Mouse (Mus musculus) colon, adult 2 months (tissue): ENCODE measurements around the gene Hist1h2bg. TPM values are rescaled to one million over a fixed set of nuclear protein-coding genes. Genes with fewer than 3 reads are reported as not detected.

Experiments
- polyA plus RNA-seq: library from polyadenylated mRNA; depleted of rRNA; stranded (reverse); fragments of >200 nt; gene quantifications from 2 replicates; pipeline ENCODE4 v1.2.3, GENCODE M21; 2012; rRNA removed

Gene Hist1h2bg
- polyA plus RNA-seq, 1 experiment: 49.0 TPM

Other genes with a start within 250 kb of the Hist1h2bg start
- 0.49 and 0.74 TPM in 2 replicates for gene Zfp322a, start 202.2 kb upstream of the Hist1h2bg start, polyA plus RNA-seq
- gene Abt1, start 147.5 kb upstream of the Hist1h2bg start, polyA plus RNA-seq: 1.9 and 2.0 TPM in 2 replicates
- 1.8 and 2.3 TPM in 2 replicates for gene Btn1a1, start 105.5 kb upstream of the Hist1h2bg start, polyA plus RNA-seq
- gene Btn2a2, start 82.5 kb upstream of the Hist1h2bg start, polyA plus RNA-seq: not detected in 2 replicates
- 42.2 and 63.4 TPM in 2 replicates for gene Hist1h4h, start 40.3 kb upstream of the Hist1h2bg start, polyA plus RNA-seq
- gene Hist1h2af, start 37.5 kb upstream of the Hist1h2bg start, polyA plus RNA-seq: 245 and 289 TPM in 2 replicates
- gene Hist1h3g, start 36.0 kb upstream of the Hist1h2bg start, polyA plus RNA-seq: 23.2 and 33.2 TPM in 2 replicates
- 4.9 and 5.3 TPM in 2 replicates for gene Hist1h2bh, start 28.0 kb upstream of the Hist1h2bg start, polyA plus RNA-seq
- gene Hist1h3f, start 27.3 kb upstream of the Hist1h2bg start, polyA plus RNA-seq: 5.0 and 6.7 TPM in 2 replicates
- 13.1 and 22.8 TPM in 2 replicates for gene Hist1h4f, start 19.7 kb upstream of the Hist1h2bg start, polyA plus RNA-seq
- gene Hist1h1d, start 18.1 kb upstream of the Hist1h2bg start, polyA plus RNA-seq: 0.45 and 0.47 TPM in 2 replicates
- gene Hist1h3e, start 9.0 kb upstream of the Hist1h2bg start, polyA plus RNA-seq: 32.1 and 36.8 TPM in 2 replicates
- gene Hist1h2ae, start 176 bp upstream of the Hist1h2bg start, polyA plus RNA-seq: 15.1 and 16.2 TPM in 2 replicates
- gene Hist1h2bf, start 2.8 kb downstream of the Hist1h2bg start, polyA plus RNA-seq: 11.4 and 19.0 TPM in 2 replicates
- 6.9 and 11.5 TPM in 2 replicates for gene Hist1h2ad, start 3.0 kb downstream of the Hist1h2bg start, polyA plus RNA-seq
- 13.8 and 18.8 TPM in 2 replicates for gene Hist1h3d, start 4.4 kb downstream of the Hist1h2bg start, polyA plus RNA-seq
- gene Hist1h4d, start 10.2 kb downstream of the Hist1h2bg start, polyA plus RNA-seq: 12.3 and 14.7 TPM in 2 replicates
- gene Hist1h2be, start 49.7 kb downstream of the Hist1h2bg start, polyA plus RNA-seq: 3.1 and 3.3 TPM in 2 replicates
- 3.2 and 3.9 TPM in 2 replicates for gene Hist1h1e, start 51.2 kb downstream of the Hist1h2bg start, polyA plus RNA-seq
- gene Hist1h2ac, start 112.6 kb downstream of the Hist1h2bg start, polyA plus RNA-seq: 2.4 and 3.8 TPM in 2 replicates
- gene Hist1h2bc, start 112.8 kb downstream of the Hist1h2bg start, polyA plus RNA-seq: 410 and 605 TPM in 2 replicates
- not detected in 2 replicates for gene Hist1h1t, start 124.4 kb downstream of the Hist1h2bg start, polyA plus RNA-seq
- gene Hist1h4c, start 127.1 kb downstream of the Hist1h2bg start, polyA plus RNA-seq: 20.7 and 21.2 TPM in 2 replicates
- gene Hfe, start 139.5 kb downstream of the Hist1h2bg start, polyA plus RNA-seq: 9.4 and 10.3 TPM in 2 replicates
- 204 and 212 TPM in 2 replicates for gene Hist1h1c, start 167.4 kb downstream of the Hist1h2bg start, polyA plus RNA-seq
- gene Hist1h3c, start 174.2 kb downstream of the Hist1h2bg start, polyA plus RNA-seq: 23.6 and 30.3 TPM in 2 replicates
- 12.8 and 18.4 TPM in 2 replicates for gene Hist1h2bb, start 175.3 kb downstream of the Hist1h2bg start, polyA plus RNA-seq
- gene Hist1h2ab, start 179.7 kb downstream of the Hist1h2bg start, polyA plus RNA-seq: 23.5 and 25.9 TPM in 2 replicates
- 26.4 and 32.0 TPM in 2 replicates for gene Hist1h3b, start 180.9 kb downstream of the Hist1h2bg start, polyA plus RNA-seq
- 20.0 and 20.8 TPM in 2 replicates for gene Hist1h4b, start 185.6 kb downstream of the Hist1h2bg start, polyA plus RNA-seq
- 15.5 and 15.9 TPM in 2 replicates for gene Hist1h4a, start 189.8 kb downstream of the Hist1h2bg start, polyA plus RNA-seq
- 23.6 and 24.8 TPM in 2 replicates for gene Hist1h3a, start 191.0 kb downstream of the Hist1h2bg start, polyA plus RNA-seq
- 1.1 and 1.4 TPM in 2 replicates for gene Hist1h1a, start 192.3 kb downstream of the Hist1h2bg start, polyA plus RNA-seq
- gene Trim38, start 198.5 kb downstream of the Hist1h2bg start, polyA plus RNA-seq: 0.12 and 0.14 TPM in 2 replicates
- gene Slc17a2, start 235.6 kb downstream of the Hist1h2bg start, polyA plus RNA-seq: 0.36 and 0.59 TPM in 2 replicates